Mouse (Mus musculus) bone marrow macrophage, adult 2 months (primary cell): Measurements from ENCODE around the gene Gm20388.

Source experiments
- CTCF ChIP-seq: IDR thresholded peaks from 2 replicates; pipeline ENCODE4 v1.5.1; 2012; ENCODE audit warnings: low read depth, mild to moderate bottlenecking, low read length, moderate library complexity
- POLR2A ChIP-seq: IDR thresholded peaks from 2 replicates; pipeline ENCODE4 v1.6.1; 2012; ENCODE audit warnings: mild to moderate bottlenecking, low read depth, low read length, borderline replicate concordance

DNA sequence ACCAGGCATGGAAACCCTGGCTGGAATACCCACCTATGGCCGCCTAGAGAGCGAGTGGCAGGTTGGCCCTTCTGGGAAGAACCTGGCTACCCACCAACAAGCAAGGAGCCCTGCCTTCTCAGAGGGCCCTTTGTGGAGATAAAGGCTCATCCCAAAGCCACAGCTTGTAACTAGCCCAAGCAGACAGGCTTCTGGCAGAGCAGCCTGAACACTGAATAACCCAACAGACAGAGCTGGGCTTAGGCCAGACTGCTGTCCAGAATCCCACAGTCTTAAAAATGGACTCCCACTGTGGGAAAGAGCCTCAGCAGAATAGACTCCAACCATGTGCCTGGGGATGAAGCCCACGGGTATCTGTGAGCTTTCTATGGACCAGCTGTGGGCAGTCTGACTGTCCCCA, 1973.5 kb downstream of the Gm20388 start:
- no peak for TF ChIP-seq CTCF
- TF ChIP-seq POLR2A, result no peak
